Mouse (Mus musculus) ES-E14 (cell line): Measurements from ENCODE around the gene Sgo1. TPM values are rescaled to one million over a fixed set of nuclear protein-coding genes. Genes with fewer than 3 reads are reported as not detected.

Source experiments
- DNase-seq: peaks from one replicate; pipeline ENCODE4 v3.0.0-alpha.2; 2013; ENCODE audit warnings: low read depth, low spot score
- H3K27ac ChIP-seq: 2 replicates; pipeline ENCODE4 v1.5.1; 2012; ENCODE audit warnings: low read depth, mild to moderate bottlenecking, low read length, moderate library complexity, mixed read lengths; ENCODE audit not compliant: poor library complexity, insufficient read depth, severe bottlenecking
- H3K36me3 ChIP-seq: 2 replicates; pipeline ENCODE4 v1.6.1; 2012; ENCODE audit warnings: mild to moderate bottlenecking, low read length, moderate library complexity, mixed read lengths; ENCODE audit not compliant: control insufficient read depth, poor library complexity, insufficient read depth, severe bottlenecking
- H3K4me1 ChIP-seq, 2 experiments: fragments of 150-350 bp in 1 of 2; sonication (generic) in 1 of 2; 2 replicates each; pipeline ENCODE4 v1.6.1; 2012; ENCODE audit warnings: low read length in 2 of 2, mild to moderate bottlenecking in 1 of 2, mixed read lengths in 1 of 2; ENCODE audit not compliant: control insufficient read depth in 2 of 2, insufficient read depth in 2 of 2, poor library complexity in 1 of 2
- H3K4me3 ChIP-seq, 2 experiments: fragments of 150-350 bp in 1 of 2; sonication (generic) in 1 of 2; 2 replicates each; pipeline ENCODE4 v1.5.1; 2012; ENCODE audit warnings: low read length in 2 of 2, low read depth in 1 of 2, mild to moderate bottlenecking in 1 of 2, mixed read lengths in 1 of 2; ENCODE audit not compliant: insufficient read depth in 1 of 2, poor library complexity in 1 of 2, severe bottlenecking in 1 of 2
- H3K9ac ChIP-seq: 2 replicates; pipeline ENCODE4 v1.6.1; 2012; ENCODE audit warnings: low read depth, mild to moderate bottlenecking, low read length, mixed read lengths; ENCODE audit not compliant: poor library complexity, insufficient read depth, severe bottlenecking
- H3K9me3 ChIP-seq: fragments of 150-350 bp; sonication (generic); 2 replicates; pipeline ENCODE4 v1.6.1; 2012; ENCODE audit warnings: low read depth, mild to moderate bottlenecking, low read length; ENCODE audit not compliant: control insufficient read depth, insufficient read depth
- CHD2 ChIP-seq: IDR thresholded peaks from 2 replicates; pipeline ENCODE4 v1.6.1; 2014; ENCODE audit warnings: mild to moderate bottlenecking, low read depth, low read length, inconsistent platforms
- HCFC1 ChIP-seq: IDR thresholded peaks from 2 replicates; pipeline ENCODE4 v1.6.1; 2012; ENCODE audit warnings: low read length, inconsistent platforms, borderline replicate concordance; ENCODE audit not compliant: insufficient read depth
- MAFK ChIP-seq: IDR thresholded peaks from 2 replicates; pipeline ENCODE4 v1.6.1; 2014; ENCODE audit warnings: mild to moderate bottlenecking, low read depth, low read length, inconsistent platforms; ENCODE audit not compliant: insufficient read depth
- ZC3H11A ChIP-seq: IDR thresholded peaks from 2 replicates; pipeline ENCODE4 v1.6.1; 2012; ENCODE audit warnings: low read depth, mild to moderate bottlenecking, inconsistent platforms, low read length, borderline replicate concordance
- ZNF384 ChIP-seq: IDR thresholded peaks from 2 replicates; pipeline ENCODE4 v1.6.1; 2012; ENCODE audit warnings: low read depth, low read length, inconsistent platforms
- in situ Hi-C, 2 experiments: fragments of 600-800 bp; cut with MboI; formaldehyde crosslinking; loops; one replicate each; pipeline ENCODE4 v1.15.1; 2025; ENCODE audit warnings: low sequenced_read_pairs in 2 of 2, inconsistent platforms in 1 of 2; ENCODE audit not compliant: unreplicated experiment in 2 of 2
- total RNA-seq: library from RNA; depleted of rRNA; stranded (reverse); fragments of 300-350 nt; gene quantifications from 2 replicates; pipeline ENCODE4 v1.2.3, GENCODE M21; 2012

Gene Sgo1
- total RNA-seq, 1 experiment = 26.5 TPM

- Histone ChIP-seq H3K27ac (no peak overlapping the region), H3K4me3 (no peak overlapping the region), H3K9me3 (no peaks in the 10 kb centered on the region), H3K9ac (no peak overlapping the region), H3K36me3 (no peaks in the 10 kb centered on the region), H3K4me1 (no peaks in the 10 kb centered on the region)
- in situ Hi-C loops = no loop called here
- no peak for TF ChIP-seq CHD2
- TF ChIP-seq ZC3H11A = no peak
- no peak for TF ChIP-seq MAFK
- no peak for TF ChIP-seq ZNF384
- no peak for TF ChIP-seq HCFC1
- no peak for DNase-seq
These were observed 4.9 kb upstream of the Sgo1 start for GRCm38 (mm10) chr17:53694039-53694438.

GRCm38 (mm10) chr17:53689946-53690345 is 813 bp upstream of the Sgo1 start:
- in situ Hi-C loops = no loop called here
- peak overlapping the region; percentile 89 for H3K27ac ChIP-seq
- H3K9me3 ChIP-seq = no peaks in the 10 kb centered on the region
- H3K36me3 ChIP-seq = peaks cover 5% of the 10 kb centered on the region
- peak overlapping the region; percentile 85 for H3K9ac ChIP-seq
- TF ChIP-seq HCFC1 (no peak), MAFK (no peak), ZC3H11A (no peak), CHD2 (no peak), ZNF384 (no peak)
- peak overlapping the region; percentile 71 to 75 for H3K4me3 ChIP-seq
- peaks cover 0 to 2% of the 10 kb centered on the region in 2 experiments; a peak in 2 of 4 replicates for H3K4me1 ChIP-seq
- DNase-seq = no peak

GRCm38 (mm10) chr17:53688321-53688720 is 812 bp downstream of the Sgo1 start:
- H3K9me3 ChIP-seq = no peaks in the 10 kb centered on the region
- H3K4me3 ChIP-seq = peak overlapping the region; percentile 81 to 93
- H3K9ac ChIP-seq = peak overlapping the region; percentile 64; the same call in 1 of the 2 replicates
- TF ChIP-seq ZNF384 (no peak), MAFK (no peak), HCFC1 (no peak), CHD2 (no peak), ZC3H11A (no peak)
- in situ Hi-C loops = no loop called here
- peaks cover 14% of the 10 kb centered on the region for H3K36me3 ChIP-seq
- DNase-seq = no peak
- peaks cover 0 to 2% of the 10 kb centered on the region in 2 experiments; a peak in 2 of 4 replicates for H3K4me1 ChIP-seq
- H3K27ac ChIP-seq = no peak overlapping the region

DNA sequence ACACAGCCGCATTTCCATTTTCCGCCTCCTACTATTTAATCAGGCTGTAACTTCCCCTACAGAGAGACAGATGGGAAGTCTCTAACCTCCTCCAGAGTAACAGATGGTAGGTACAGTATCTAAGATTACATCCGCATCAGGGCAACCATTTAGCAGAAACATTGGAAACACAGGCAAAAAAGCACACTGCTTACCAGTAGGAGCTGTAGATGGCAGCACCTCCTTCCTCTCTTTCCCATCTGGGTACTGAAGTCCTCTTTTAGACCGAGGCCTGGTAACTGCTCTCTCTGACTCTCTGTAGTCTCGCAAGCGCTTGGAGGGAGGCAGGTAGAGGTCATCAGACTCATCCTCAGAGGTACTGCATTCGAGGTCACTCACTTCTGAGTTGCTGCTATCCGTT is 10.4 kb downstream of the Sgo1 start:
- H3K4me3 ChIP-seq = no peak overlapping the region
- no peaks in the 10 kb centered on the region for H3K9me3 ChIP-seq
- H3K4me1 ChIP-seq = peaks cover 0 to 4% of the 10 kb centered on the region in 2 experiments; a peak in 1 of 4 replicates
- H3K9ac ChIP-seq = no peak overlapping the region
- peaks cover 33% of the 10 kb centered on the region for H3K36me3 ChIP-seq
- no peak overlapping the region for H3K27ac ChIP-seq
- no peak for DNase-seq
- TF ChIP-seq MAFK (no peak), ZNF384 (no peak), HCFC1 (no peak), CHD2 (no peak), ZC3H11A (no peak)
- in situ Hi-C loops = no loop called here
